Mouse (Mus musculus) stomach, postnatal 0 days (tissue): ENCODE measurements around the gene Srsf7.

Experiments
- CTCF ChIP-seq: IDR thresholded peaks from 2 replicates; pipeline ENCODE4 v1.5.1; 2016; ENCODE audit warnings: antibody characterized with exemption, low read depth, mild to moderate bottlenecking, moderate library complexity
- EP300 ChIP-seq: optimal IDR thresholded peaks from 2 replicates; pipeline ENCODE3; 2016; ENCODE audit warnings: antibody characterized with exemption

- TF ChIP-seq EP300, result no peak
- TF ChIP-seq CTCF, result no peak
These were observed 38.5 kb downstream of the Srsf7 start for GRCm38 (mm10) chr17:80168425-80169182.
